Mouse (Mus musculus) urinary bladder, postnatal 25 days (tissue): ENCODE results near the gene Psmb2.

ENCODE experiments used
- DNase-seq: peaks from one replicate; pipeline ENCODE4 v3.0.0; 2022; ENCODE audit warnings: low spot score

Psmb2 gene

DNA sequence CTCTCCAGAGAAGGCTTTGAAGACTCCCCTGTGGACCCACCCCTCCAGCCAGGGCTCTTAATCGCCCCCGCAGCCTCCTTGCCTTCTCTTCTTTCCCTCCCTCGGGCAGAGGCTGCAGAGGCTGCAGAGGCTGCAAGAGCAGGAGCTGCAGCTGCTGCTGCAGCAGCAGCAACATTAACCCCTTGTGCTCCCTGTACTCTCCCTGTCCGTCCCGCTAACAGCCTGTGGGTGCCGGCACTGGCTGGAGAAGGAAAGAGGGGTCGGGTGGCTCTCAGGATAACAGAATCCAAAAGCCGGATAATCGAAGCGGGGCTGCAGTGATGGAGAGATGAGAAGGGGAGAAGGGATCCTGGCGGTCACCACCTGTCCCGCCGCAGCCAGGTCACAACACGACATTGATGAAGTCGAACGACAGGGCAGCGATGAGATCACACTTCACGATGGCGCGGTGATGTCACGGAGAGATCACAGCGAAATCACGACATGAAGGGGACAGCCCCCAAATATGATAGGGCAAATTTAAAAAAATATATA, 75.2 kb downstream of the Psmb2 start:
- no peak for DNase-seq

- DNase-seq = peak; percentile 88
Observed at GRCm38 (mm10) chr4:126753268-126754230, 76.1 kb downstream of the Psmb2 start, which contains the start of the genes Ncdn and AU040320. TSS of gene Ncdn (minus strand) at chr4:126753438. TSS of gene AU040320 (plus strand) at chr4:126753544.

GRCm38 (mm10) chr4:126754231-126754611, 76.8 kb downstream of the Psmb2 start:
- no peak for DNase-seq

DNA sequence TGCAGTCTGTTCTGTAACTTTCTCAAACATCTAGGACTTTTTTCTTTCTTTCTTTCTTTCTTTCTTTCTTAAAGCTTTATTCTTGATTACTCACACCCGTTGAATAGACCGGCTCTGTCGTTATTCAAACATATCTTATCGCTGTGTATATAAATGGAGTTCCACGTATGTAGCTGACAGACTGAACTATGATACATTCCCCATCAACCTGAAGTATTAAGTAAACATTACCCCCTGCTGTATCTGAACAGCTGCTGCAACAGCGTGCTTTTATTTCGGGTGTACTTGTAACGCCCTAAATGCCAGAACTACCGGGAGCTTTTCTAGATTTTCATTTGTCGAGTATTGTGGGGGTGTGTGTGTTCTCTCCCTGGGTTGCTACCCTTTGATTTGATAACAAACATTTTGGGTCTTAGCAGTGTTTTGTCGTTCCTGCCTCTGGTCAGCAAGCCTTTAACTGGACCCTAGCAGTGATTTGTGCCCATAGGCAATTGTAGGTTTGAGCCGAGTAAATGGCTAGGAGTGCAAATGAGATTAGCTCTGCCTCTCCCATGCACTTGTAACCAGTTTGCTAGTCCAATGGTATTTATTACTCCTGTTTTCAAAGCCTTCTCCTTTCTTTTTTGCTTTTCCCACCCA, 77.4 kb downstream of the Psmb2 start:
- DNase-seq = no peak

GRCm38 (mm10) chr4:126756766-126757165, 79.3 kb downstream of the Psmb2 start:
- DNase-seq = no peak

DNA sequence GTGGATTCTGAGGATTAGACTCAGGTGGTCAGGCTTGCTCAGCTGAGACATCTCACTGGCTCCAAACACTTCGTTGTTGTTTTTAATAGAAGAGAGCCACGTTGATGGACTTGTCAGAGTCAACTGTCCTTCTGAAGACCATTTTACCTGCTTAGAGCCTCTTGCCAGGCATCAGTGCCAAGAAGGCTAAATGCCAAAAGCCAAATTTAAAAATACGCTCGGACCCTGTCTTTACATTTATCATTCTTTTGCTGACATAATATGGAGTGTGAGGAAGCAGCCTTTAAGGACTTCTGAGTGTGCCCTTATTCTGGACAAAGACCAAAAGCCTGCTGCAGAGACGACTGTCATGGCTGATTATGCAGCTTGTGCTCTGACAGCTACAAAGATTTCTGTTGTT, 80.9 kb downstream of the Psmb2 start:
- DNase-seq = no peak
